Mouse (Mus musculus) C2C12 (cell line): ENCODE data around the gene Cobll1.

ENCODE experiments used
- CEBPB ChIP-seq: IDR thresholded peaks from one replicate; pipeline ENCODE4 v1.6.1; 2011; ENCODE audit warnings: low read depth, mild to moderate bottlenecking, control low read depth, moderate library complexity
- CTCF ChIP-seq: IDR thresholded peaks from one replicate; pipeline ENCODE4 v1.5.1; 2011; ENCODE audit not compliant: control insufficient read depth, insufficient read depth, insufficient read length
- FOSL1 ChIP-seq: IDR thresholded peaks from one replicate; pipeline ENCODE4 v1.8.0; 2011; ENCODE audit warnings: mild to moderate bottlenecking, low read length; ENCODE audit not compliant: poor library complexity, insufficient read depth, severe bottlenecking
- MAX ChIP-seq: IDR thresholded peaks from one replicate; pipeline ENCODE4 v1.6.1; 2011; ENCODE audit warnings: mild to moderate bottlenecking, control low read depth
- MYOD1 ChIP-seq: IDR thresholded peaks from one replicate; pipeline ENCODE4 v1.6.1; 2011; ENCODE audit warnings: low read depth; ENCODE audit not compliant: control insufficient read depth, insufficient read length
- MYOG ChIP-seq: IDR thresholded peaks from one replicate; pipeline ENCODE4 v1.6.1; 2011; ENCODE audit not compliant: control insufficient read depth, insufficient read length; ENCODE audit errors: extremely low read depth
- USF1 ChIP-seq: IDR thresholded peaks from one replicate; pipeline ENCODE4 v1.6.1; 2011; ENCODE audit warnings: low read depth, mild to moderate bottlenecking, control low read depth, moderate library complexity

- TF ChIP-seq CTCF, result no peak
- no peak for TF ChIP-seq MAX
- no peak for TF ChIP-seq USF1
- no peak for TF ChIP-seq MYOD1
- no peak for TF ChIP-seq MYOG
- no peak for TF ChIP-seq FOSL1
- no peak for TF ChIP-seq CEBPB
These were observed 12.7 kb downstream of the Cobll1 start for GRCm38 (mm10) chr2:65226494-65226893.
